Mouse (Mus musculus) heart, postnatal 4 days (tissue): ENCODE results near the gene Oosp2. TPM values are rescaled to one million over a fixed set of nuclear protein-coding genes. Genes with fewer than 3 reads are reported as not detected.
A peak's percentile ranks its signal among the peaks of the same experiment; 100 is the strongest.

Source experiments
- DNase-seq: peaks from one replicate; pipeline ENCODE4 v3.0.0; 2021
- total RNA-seq, 2 experiments: library from RNA; stranded (reverse); gene quantifications; 2 replicates each; pipeline ENCODE4 v1.2.3; 2021

The Oosp2 gene
- not detected for total RNA-seq

DNA sequence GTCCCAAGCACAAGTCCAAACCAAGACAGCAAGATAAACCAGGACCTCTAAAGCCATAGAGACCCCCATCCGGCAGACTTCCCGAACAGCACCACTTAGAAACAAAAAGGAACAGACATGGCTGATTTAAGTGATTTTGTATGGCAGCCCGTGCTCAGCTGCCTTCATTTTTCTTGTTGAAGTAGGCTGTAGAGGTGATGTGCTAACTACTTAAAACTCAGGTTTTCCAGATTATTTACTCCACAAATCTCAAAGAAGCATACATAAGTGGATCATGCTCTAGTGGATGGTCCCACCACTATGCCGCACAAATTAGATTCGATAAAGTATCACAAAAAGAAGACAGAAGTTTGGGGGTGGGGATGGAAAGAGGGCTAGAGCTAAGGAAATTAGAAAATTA, at the start of gene Oosp2:
Oosp2 (minus strand) TSS at position 101 of the 400 bp plus-strand sequence.
- no peak for DNase-seq

DNA sequence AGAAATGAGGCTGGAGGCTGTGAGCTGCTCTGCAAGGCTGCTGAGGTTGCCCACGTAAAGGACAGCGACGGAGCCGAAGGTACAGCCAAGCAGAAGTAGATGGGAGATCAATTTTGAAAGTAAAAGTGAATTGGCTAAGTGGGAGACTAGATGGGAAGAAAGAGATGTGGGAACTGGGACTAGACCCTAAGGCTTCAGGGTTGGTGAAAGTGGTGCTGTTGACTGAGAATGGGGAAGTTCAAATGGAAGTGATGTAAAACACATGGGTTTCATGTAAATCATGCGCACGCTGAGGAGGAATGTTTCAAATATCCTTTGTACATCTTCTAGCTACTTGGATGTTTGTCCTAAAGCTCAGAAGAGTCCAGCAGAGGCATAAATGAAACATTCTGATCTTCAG, 38.0 kb upstream of the Oosp2 start:
- DNase-seq, result no peak

DNA sequence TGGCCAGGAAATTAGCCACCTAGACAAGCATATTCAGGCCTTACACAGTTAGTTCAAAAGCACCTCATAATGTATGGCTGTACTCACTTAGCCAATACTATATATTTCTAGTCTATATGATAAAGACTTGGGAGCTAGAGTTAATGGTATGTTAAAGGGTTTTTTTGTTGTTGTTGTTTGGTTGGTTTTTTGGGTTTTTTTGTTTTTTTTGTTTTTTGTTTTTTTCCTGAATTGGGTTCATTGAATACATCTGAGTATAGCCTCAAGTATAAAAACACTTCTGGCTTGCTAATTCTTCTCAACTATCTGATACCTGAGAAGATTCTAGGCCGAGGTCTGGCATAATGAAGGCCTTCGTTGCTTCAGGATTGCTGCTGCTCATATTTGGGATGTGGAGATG, 36.4 kb upstream of the Oosp2 start, which contains the start of gene Oosp3:
Oosp3 (plus strand) TSS at position 301 of the 400 bp plus-strand sequence.
- DNase-seq, result no peak

DNA sequence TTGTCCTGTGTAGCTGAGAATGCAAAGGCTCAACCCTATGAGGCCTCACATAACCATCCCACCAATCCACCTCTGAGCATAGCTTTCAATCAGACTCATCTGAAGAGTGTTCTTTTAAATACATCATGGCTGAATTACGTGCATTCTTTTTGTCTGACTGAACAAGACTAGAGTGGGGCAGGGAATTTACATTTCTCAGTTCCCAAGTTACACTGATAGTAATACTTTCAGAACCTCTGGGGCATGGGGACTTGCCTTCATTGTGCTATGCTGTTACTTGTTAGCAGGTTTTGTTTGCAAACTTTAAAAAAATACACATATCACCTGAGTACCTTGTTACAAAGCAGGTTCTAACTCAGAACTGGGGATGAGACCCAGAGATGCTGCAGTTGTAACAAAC, 31.1 kb upstream of the Oosp2 start:
- no peak for DNase-seq

DNA sequence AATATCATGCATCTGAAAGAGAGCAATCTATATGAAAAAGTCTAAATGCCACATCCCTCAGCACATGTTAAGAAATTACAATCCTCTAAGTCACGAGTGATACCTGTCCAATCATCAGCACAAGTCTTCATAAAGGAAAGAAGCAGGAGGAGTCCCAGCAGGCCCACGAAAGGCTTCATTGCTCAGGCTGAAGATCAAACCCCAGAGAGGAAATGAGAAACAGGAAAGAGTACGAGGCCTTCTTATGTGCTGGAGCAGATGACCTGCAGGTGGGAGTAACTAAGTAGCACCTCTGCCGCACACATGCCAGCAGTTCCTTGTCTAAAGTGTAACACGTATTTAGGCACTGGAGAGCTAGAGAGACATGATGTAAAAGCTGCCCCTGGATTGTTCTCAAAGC, 30.5 kb upstream of the Oosp2 start, which contains the start of gene Oosp1:
Oosp1 (minus strand) TSS at position 312 of the 400 bp plus-strand sequence.
- no peak for DNase-seq

DNA sequence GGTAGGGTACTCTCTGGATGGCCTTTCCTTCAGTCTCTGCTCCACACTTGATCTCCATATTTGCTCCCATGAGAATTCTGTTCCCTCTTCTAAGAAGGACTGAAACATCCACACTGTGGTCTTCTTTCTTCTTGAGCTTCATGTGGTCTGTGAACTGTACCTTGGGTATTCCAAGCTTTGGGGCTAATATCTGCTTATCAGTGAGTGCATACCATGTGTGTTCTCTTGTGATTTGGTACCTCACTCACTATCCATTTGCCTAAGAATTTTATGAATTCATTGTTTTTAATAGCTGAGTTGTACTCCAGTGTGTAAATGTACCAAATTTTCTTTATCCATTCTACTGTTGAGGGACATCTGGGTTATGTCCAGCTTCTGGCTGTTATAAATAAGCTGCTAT, 1.2 kb upstream of the Oosp2 start:
- DNase-seq, result no peak

DNA sequence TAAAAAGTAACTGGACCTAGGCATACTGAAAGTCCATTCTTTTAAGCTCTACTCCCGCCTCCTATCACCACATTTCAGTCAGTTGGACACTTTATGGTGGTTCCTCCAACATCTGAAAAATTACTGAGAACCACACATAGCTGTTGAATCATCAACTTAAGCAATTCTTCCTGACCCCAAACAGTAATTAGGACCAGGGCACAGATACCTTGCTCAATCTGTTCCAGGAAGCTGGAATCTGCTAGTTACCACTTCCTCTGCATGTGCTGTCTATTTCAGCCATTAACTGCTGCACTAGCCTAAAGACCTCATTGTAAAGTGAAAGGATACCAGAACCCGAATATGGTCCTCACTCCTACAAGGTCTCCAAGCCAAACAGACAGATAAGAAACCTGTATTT, 1.2 kb downstream of the Oosp2 start:
- DNase-seq, result no peak

DNA sequence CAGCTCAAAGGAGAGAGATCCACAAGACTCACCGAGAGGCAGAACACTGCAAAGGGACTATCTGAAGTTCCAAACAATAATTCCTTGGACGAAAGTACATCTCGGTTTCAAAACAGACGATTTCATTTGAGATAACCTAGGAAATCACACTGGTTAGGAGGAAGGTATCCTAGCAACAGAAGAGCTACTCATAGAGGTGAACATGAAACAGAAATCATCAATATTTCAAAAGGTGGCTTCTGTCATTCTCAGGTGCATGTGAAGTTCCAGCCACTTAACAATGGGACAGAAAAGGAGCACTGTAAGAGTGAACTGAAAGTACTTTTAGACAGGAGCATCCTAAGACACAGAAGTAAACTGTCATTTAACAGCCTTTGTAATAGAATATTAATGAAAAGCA, 10.8 kb downstream of the Oosp2 start:
- DNase-seq, result no peak

DNA sequence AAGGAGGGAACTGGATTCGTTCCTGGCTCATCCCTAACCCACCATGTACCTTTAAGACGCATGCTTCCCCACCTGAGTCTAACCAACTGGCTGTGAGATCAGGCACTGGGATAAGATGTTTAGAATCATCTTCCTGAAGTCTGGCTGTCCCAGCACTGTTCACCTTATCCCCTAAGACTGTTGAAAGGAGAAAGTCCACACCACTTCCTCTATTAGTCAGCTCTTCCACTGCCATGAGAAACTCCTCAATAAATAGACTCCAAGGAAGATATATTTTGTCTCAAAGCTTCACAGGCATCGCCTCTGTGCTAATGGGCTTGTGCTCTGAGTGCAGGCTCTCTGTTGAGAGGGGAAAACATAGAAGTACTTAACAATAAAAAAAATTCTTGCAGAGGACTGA, 14.2 kb downstream of the Oosp2 start:
- no peak for DNase-seq

DNA sequence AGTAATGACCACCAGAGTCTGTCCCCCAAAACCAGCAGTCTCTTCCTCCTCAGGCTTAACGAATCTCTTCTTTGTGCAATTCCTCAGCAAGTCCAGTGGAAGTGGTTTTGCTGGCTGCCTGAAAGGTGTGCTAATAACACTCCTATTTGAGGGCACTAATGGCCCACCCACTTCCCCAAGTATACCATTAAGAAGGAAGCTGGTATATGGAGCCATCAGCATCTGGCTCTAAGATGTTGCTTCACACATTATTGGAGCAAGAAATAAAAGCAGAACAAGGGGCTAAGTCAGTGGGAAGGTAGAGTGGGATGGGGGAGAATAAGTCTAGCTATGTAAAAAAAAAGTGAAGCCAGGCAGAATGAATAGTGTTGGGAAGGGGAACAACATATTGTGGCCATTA, 19.6 kb downstream of the Oosp2 start, which contains the start of gene Ms4a3:
Ms4a3 (minus strand) TSS at position 120 of the 400 bp plus-strand sequence.
- DNase-seq, result no peak

DNA sequence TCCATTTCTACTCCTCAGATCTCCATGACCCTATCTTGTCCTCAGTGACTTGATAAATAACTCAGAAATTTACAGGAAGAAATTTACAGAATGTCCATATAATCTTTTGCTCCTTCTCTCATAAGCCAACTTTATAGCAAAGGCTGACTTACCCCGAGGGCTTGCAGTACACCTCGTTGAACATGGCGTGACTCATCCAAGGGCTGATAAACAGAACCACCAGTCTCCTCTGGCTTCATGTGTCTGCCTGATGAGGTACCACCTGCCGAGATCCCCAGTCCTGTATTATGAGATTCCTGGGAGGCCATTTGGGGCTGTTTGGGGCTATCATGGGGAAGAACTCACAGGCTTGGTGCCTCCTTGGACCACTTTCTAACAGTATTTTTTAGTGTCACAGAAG, 21.3 kb downstream of the Oosp2 start:
- no peak for DNase-seq

DNA sequence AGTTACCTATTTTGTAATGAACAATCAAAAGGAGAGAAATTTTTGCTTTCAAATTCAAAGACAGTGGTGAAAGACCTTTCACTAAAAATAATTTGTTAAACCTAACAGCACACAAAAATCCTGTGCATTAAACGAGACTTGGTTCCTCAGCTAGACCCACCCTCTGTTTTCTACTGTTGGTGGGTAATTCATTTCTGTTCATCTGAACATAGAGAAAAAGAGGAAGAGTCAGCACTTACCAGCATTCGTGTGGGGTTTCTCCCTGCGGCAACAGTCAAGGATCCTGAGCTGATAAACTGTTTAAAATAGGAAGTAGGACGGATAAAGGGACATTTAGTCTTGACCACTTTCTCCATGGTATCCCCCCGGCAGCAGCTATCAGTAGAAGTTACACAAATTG, 24.8 kb downstream of the Oosp2 start:
- DNase-seq, result no peak

DNA sequence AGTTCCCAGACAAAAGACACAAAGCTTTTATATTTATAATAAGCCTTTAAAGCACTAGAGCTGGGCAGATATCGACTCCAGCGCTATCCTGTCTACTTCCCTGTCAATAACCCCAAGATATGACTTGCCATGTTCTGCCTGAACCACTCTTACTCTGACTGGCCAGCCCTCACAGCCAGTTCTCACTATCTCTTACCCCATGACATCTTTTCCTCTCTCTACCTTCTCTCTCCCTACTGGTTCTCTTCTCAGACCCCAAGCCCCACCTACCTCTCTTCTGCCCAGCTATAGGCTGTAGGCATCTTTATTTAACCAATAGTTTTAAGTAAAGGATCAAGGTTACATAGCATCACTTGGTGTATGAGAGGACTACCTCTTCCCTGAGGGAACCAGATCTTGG, 26.0 kb downstream of the Oosp2 start:
- no peak for DNase-seq

DNA sequence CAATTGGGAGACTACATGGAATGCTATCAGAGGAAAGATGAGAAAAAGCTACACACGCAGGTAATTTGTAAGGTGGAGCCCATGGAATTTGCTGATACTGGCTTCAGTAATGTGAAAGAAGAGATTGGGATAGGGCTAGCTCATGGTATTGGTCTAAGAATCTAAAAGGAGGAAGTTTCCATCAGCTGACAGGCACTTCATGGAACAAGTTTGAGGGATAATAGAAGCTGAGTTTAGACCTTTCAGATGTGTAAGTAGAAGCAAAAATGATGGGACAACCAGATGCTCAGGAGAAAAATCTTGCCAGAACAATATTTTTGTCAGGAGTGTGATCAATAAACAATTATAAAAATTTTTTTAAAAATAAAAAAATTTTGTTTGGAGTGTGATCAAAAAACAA, 26.6 kb downstream of the Oosp2 start:
- DNase-seq, result no peak

DNA sequence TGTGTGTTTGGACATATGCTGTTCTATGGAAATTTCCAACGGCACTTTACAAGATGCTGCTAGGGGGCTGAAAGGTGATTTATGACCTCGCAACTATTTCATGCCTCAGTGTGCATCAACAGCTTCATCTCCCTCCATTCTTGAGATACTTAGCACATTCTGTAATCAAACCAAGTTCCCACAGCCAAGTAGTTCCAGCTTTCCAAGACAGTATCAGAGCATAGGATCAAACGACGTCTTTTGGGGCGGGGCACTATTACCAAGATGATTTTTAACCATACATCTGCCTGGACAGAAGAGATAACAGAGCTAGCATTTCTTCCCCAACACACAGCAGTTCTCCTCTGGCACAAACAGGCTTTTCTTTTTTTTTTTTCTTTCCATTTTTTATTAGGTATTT, 35.1 kb downstream of the Oosp2 start:
- no peak for DNase-seq

DNA sequence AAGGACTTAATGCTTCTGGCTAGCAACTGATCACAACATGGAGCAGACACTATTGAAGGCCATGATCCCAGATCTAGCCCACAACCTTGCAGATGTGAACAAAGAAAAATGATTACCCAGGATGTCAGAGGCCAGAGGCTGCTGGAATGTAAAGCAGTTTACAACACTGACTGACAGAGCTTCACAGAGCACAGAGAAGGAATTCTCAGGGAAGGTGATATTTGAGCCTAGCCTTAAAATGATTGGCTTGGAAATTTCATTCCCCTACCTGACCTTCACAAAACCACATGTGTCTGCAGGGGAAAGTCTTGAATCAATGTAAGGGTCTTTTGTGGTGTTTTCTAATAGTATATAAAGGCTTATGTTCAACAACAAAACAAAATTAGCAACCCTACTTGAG, 35.6 kb downstream of the Oosp2 start:
- DNase-seq, result no peak

DNA sequence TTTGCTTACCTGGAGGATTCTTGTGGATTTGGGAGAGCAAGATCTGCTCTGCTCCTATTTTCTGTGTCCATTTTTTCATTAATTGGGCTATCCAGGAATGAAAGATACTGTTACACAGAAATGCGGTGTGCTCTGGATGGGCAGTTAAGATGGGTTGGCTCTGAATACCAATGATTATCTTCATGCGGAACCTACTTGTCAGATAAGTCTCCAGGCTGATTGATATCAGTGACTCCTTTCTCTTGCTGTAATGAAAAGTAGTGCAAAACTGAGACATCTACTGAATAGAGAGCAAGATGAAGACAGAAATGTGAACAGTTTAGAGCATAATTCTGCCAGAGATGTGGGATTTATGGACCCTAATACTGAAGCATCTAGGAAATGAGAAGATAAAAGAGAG, 36.8 kb downstream of the Oosp2 start, which contains the start of gene Ms4a2:
Ms4a2 (minus strand) TSS at position 169 of the 400 bp plus-strand sequence.
- DNase-seq, result no peak

DNA sequence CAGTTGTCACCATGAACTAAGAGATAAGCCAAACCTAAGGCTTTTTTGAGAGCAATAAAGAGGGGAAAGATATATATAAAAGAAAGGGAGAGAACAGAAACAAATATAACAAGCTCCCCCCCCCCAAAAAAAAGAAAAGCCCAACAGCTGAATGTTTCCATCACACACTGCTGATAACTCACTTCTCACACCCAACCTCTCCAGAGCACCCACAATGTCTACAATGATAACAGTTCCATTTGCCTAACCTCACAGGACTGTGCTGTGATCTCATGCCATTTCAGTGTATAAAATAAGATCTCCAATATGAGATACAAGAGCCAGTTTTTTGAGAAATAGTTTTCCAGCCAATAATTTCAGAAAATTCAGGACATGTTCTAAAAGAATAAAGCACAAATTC, 42.4 kb downstream of the Oosp2 start:
- no peak for DNase-seq

DNA sequence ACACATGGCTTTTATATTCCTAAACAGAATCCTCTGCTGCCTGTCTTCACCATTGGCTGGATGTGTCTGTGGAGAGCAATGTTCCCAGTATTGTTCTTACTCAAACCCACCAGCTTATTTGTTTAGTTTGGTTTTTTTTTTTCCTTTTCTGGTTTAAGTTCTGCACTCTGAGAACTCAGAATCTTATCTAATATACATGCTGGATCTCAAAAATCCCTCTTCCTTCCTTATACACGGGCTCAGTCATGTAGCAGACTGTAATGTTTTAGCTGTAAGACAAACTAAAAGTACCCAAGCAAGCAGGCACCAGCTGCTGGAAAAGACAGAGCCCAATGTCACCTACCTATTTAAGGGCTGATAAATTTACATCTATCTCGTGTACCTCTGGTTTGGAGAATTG, 45.6 kb downstream of the Oosp2 start:
- DNase-seq, result no peak

DNA sequence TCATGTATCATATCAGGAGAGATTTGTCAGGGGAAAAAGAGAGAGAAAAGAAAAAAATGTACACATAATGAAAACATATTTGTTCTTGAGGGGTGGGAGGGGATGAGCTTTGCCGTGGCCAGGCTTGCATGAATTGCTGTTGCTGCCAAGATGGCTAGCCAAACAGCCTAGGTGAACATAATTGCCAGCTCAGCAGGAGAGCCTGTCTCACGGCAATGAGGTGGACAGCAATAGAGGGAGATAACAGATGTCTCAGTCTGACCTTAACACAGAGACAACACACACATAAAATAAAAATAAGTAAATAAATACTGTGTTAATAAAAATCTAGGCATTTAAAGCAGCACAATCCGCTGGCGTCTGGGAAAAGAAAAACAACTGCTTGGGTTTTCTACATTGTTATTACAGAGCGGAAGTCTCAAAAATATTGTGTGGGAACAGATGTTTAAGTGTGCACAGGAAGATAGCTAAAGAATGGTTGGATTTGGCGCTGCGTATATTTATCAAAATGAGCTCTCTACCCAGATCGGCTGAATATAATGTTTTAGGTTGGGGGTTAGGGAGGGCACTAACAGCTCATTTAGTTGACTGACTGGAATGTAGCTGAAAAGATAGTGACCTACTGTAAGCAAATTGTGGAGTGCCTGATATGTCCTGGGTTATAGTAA, 46.4 kb downstream of the Oosp2 start:
- no peak for DNase-seq

DNA sequence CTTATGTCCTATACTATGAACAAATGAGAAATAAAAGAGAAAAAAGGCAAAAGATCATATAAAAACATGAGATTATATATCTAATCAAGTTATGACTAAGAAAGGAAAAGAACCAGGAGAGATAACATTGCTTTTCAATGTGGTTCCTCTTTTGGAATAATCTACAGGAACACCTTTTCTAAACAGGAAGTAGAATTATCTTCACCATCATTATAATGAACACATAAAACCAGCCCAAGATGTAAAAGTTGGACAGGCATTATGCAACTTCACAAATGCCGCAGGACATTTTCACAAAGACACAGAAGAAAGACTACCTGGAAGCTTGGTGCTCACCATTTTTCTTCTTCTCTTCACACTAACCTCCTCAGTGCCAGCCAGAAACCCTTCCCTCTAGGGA, 47.3 kb downstream of the Oosp2 start:
- no peak for DNase-seq

DNA sequence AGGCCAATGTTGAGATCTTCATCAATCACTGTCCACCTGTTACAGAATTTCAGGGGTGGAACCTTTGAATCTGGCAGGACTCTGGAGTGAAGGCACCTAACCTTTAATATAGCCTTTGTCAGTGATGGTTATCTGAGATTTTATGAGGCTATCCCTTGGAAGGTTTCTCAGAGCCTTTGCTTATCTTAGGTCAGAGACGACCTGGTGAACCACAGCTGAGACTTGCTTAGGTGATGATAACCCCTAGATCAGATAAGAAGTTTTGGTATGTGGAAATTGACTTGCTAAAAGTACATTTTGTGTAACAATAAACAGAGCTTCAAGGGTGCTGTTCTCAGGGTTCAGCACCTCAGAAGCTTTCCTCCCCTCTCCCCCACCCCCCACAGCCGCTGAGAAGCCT, 48.1 kb downstream of the Oosp2 start:
- DNase-seq, result no peak

DNA sequence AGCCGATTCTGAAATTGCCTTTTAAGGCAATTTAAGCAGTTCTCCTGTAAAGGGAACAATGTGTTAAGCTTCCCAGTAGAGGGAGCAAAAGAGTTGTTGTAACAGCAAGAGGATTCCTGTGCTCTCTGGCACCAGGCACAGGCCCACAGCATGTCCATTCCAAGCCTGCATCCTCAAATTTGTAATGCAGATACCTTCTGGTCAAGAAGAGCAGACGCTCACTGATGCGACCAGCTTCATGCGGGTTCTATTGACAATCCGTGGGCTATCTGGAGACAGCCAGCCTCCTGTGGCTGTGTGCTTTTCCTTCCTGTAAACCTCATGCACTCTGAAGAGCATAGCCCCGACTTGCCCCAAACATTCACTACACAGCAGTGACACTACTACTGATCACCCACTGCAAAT, 48.8 kb downstream of the Oosp2 start:
- peak; percentile 16 for DNase-seq

DNA sequence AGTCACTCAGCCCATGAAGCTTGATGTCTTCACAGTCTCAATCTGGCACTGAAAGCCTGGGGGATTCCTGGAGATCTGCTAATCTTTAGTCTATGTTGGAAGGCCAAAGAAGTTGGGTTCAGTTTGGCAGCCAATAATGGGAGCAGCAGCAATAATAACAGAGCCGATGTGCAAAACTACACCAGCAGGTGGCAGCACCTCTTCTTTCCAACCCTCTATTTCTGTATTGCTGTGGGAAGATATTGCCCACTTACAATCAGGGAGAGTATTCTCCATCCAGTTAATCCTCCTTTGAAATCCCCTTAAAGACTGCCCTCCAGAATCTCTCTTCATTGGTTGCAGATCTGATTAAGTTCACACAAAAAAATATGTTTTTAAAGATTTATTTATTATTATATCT, 52.2 kb downstream of the Oosp2 start:
- DNase-seq, result peak; percentile 60

DNA sequence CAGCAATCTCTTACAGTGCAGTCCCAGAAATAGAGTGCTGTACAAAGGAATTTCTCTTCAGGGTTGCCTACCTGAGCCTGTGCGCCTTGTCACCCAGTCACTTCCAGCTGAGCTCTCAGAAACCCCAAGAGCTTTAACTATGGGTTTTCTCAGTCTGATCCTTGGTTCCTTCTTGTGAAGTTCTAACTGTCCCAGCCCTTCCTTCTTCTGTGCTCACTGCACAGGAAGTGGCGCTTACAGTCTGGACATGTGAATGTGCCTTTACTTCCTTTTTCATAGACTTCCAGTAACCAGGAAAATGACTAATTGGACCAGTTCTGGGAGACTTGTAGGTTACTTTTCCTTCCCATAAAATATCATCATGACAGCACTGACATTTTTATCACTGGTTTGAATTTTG, 55.8 kb downstream of the Oosp2 start, which contains the start of gene Ms4a6d:
Ms4a6d (minus strand) TSS at position 247 of the 400 bp plus-strand sequence.
- DNase-seq, result no peak
